Mouse (Mus musculus) liver, adult 2 months (tissue): ENCODE measurements around the gene Sox2. TPM values are rescaled to one million over a fixed set of nuclear protein-coding genes. Genes with fewer than 3 reads are reported as not detected.

Experiments used
- DNase-seq: peaks from one replicate; pipeline ENCODE4 v3.0.0-alpha.2; 2011; ENCODE audit warnings: low read depth, low spot score; ENCODE audit errors: extremely low read depth
- H3K27ac ChIP-seq: fragments of 200-500 bp; replicated peaks from 2 replicates; pipeline ENCODE4 v1.5.1; 2012; ENCODE audit warnings: low read depth, mild to moderate bottlenecking, control low read depth, inconsistent platforms, low read length; ENCODE audit not compliant: insufficient read depth
- H3K27me3 ChIP-seq: fragments of 200-500 bp; 2 replicates; pipeline ENCODE4 v1.6.1; 2012; ENCODE audit warnings: mild to moderate bottlenecking, moderate library complexity, low read length, inconsistent platforms; ENCODE audit not compliant: control insufficient read depth, insufficient read depth
- H3K36me3 ChIP-seq: fragments of 200-500 bp; 2 replicates; pipeline ENCODE4 v1.6.1; 2012; ENCODE audit warnings: low read length, inconsistent platforms; ENCODE audit not compliant: control insufficient read depth, insufficient read depth
- H3K4me1 ChIP-seq: fragments of 200-500 bp; 2 replicates; pipeline ENCODE4 v1.6.1; 2011; ENCODE audit warnings: low read length; ENCODE audit not compliant: control insufficient read depth, insufficient read depth
- H3K4me3 ChIP-seq: fragments of 200-500 bp; 2 replicates; pipeline ENCODE4 v1.5.1; 2011; ENCODE audit warnings: low read depth, mild to moderate bottlenecking, control low read depth, low read length, moderate library complexity; ENCODE audit not compliant: insufficient read depth
- H3K79me2 ChIP-seq: fragments of 200-500 bp; 2 replicates; pipeline ENCODE4 v1.6.1; 2012; ENCODE audit warnings: inconsistent platforms, mild to moderate bottlenecking, low read length, moderate library complexity; ENCODE audit not compliant: control insufficient read depth, insufficient read depth
- H3K9ac ChIP-seq: fragments of 200-500 bp; 2 replicates; pipeline ENCODE4 v1.6.1; 2012; ENCODE audit warnings: low read depth, mild to moderate bottlenecking, control low read depth, inconsistent platforms, low read length
- CTCF ChIP-seq: fragments of 200-500 bp; IDR thresholded peaks from 2 replicates; pipeline ENCODE4 v1.5.1; 2011; ENCODE audit warnings: low read depth, low read length, control low read depth
- POLR2A ChIP-seq: fragments of 200-500 bp; IDR thresholded peaks from 2 replicates; pipeline ENCODE4 v1.6.1; 2011; ENCODE audit warnings: low read length, control low read depth; ENCODE audit not compliant: insufficient read depth; ENCODE audit errors: extremely low read depth
- WGBS: fragments of 180-500 bp; shearing (Covaris S2); methylation state at CpG from one replicate; pipeline ENCODE4 v1.1.7; 2018; 5-methylcytosine and 5-hydroxymethylcytosine counted together
- polyA plus RNA-seq: library from polyadenylated mRNA; depleted of rRNA; stranded (reverse); fragments of >200 nt; gene quantifications from 2 replicates; pipeline ENCODE4 v1.2.3, GENCODE M21; 2012
- total RNA-seq: library from RNA; depleted of rRNA; stranded (reverse); fragments of >200 nt; gene quantifications from 2 replicates; pipeline ENCODE4 v1.2.3, GENCODE M21; 2014

The Sox2 gene
- total and polyA plus RNA-seq, 2 experiments: not detected

GRCm38 (mm10) chr3:34658966-34659535 lies 8.8 kb downstream of the Sox2 start:
- H3K9ac ChIP-seq: no peak overlapping the region
- WGBS: 44% methylated on average over 8 of the region's 8 CpGs
- no peaks in the 10 kb centered on the region for H3K79me2 ChIP-seq
- TF ChIP-seq CTCF: no peak
- H3K4me1 ChIP-seq: peaks cover 9% of the 10 kb centered on the region
- DNase-seq: no peak
- H3K36me3 ChIP-seq: no peaks in the 10 kb centered on the region
- H3K27ac ChIP-seq: no peak overlapping the region
- H3K4me3 ChIP-seq: no peak overlapping the region
- peaks cover 42% of the 10 kb centered on the region for H3K27me3 ChIP-seq

GRCm38 (mm10) chr3:34659861-34660260 lies 9.7 kb downstream of the Sox2 start:
- no peak overlapping the region for H3K27ac ChIP-seq
- no peak for DNase-seq
- no peak for TF ChIP-seq POLR2A
- peaks cover 11% of the 10 kb centered on the region for H3K4me1 ChIP-seq
- peaks cover 47% of the 10 kb centered on the region for H3K27me3 ChIP-seq
- H3K9ac ChIP-seq: no peak overlapping the region
- no peaks in the 10 kb centered on the region for H3K36me3 ChIP-seq
- H3K4me3 ChIP-seq: no peak overlapping the region
- WGBS: 6% methylated on average over 6 of the region's 6 CpGs
- H3K79me2 ChIP-seq: no peaks in the 10 kb centered on the region

DNA sequence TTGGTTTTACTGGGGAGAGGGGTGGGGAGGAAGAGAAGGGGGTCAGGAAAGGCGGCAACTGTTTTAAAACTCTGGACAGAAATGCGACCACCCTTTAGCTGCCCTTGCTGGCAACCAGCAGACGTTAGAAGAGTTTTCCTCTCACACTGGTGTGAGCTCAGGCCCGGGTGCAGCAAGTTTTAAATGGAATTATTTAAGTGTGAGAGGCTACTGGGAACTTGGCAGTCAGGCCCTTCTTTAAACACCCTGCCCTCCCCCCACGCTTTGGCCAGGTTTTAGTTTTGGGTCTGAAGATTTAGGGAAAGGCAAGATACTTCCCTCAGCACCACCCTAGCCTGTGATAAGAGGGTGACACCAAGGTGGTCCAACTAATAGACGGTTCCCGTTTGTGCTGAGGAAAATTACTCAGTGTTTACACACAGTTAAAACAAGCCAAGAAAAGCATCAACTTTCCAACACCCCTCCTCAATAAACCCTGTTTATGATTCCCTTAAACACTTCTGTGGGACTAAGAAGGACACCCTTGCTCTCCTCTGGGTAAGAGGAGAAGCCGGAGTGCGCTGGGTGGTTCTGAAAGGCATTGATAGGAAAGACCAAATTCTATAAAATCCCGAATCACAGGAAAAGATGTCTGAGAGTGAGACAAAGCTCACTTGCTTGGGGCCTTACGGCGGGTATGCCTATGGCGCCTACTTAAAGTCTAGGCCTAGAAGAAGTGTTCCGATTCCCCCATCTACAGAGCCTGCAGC lies 10.5 kb downstream of the Sox2 start:
- DNase-seq: no peak
- WGBS: 9% methylated on average over 14 of the region's 14 CpGs
- Histone ChIP-seq H3K27ac (no peak overlapping the region), H3K27me3 (peaks cover 47% of the 10 kb centered on the region), H3K9ac (no peak overlapping the region), H3K79me2 (no peaks in the 10 kb centered on the region), H3K4me3 (no peak overlapping the region), H3K36me3 (no peaks in the 10 kb centered on the region), H3K4me1 (peaks cover 11% of the 10 kb centered on the region)
- no peak for TF ChIP-seq POLR2A
- TF ChIP-seq CTCF: no peak

DNA sequence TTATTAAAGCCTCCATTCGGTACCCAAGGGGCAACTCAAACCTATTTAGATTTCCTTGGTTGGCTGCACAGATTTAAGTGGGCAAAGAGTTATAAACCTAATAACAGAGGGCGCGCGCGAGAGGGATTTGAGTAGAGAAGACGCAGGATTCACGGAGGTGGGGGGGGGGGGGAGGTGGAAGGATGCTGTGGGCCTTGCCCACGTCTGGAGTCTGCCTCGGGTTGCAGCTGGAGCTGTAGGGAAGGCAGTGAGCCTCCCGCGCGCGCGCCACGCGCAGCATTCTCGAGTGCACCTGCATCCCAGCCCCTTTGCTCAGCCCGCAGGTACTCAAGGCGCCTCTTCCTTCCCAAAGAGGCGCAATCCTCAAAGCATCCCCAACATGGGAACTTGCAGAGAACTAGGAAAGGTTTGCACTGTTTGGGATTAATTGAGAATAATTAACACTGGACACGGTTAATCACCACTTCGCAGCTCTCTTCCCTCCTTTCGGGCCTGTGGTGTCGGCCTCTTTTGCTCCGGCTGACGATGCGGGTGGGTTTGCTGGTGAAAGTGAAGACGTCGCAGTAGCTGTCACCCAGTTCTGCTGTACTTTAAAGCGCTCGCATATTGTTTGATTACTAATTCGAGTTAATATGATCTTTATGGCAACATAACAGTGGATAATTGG lies 11.3 kb downstream of the Sox2 start:
- no peak overlapping the region for H3K9ac ChIP-seq
- peaks cover 48% of the 10 kb centered on the region for H3K27me3 ChIP-seq
- peaks cover 11% of the 10 kb centered on the region for H3K4me1 ChIP-seq
- H3K27ac ChIP-seq: no peak overlapping the region
- no peaks in the 10 kb centered on the region for H3K79me2 ChIP-seq
- DNase-seq: no peak
- no peak for TF ChIP-seq POLR2A
- no peak for TF ChIP-seq CTCF
- H3K4me3 ChIP-seq: no peak overlapping the region
- WGBS: 2% methylated on average over 32 of the region's 32 CpGs
- H3K36me3 ChIP-seq: no peaks in the 10 kb centered on the region

GRCm38 (mm10) chr3:34662008-34662711 lies 12.0 kb downstream of the Sox2 start:
- 3% methylated on average over 15 of the region's 15 CpGs for WGBS
- H3K4me1 ChIP-seq: peaks cover 11% of the 10 kb centered on the region
- DNase-seq: no peak
- no peak overlapping the region for H3K27ac ChIP-seq
- H3K4me3 ChIP-seq: no peak overlapping the region
- no peak for TF ChIP-seq CTCF
- no peak for TF ChIP-seq POLR2A
- no peak overlapping the region for H3K9ac ChIP-seq
- no peaks in the 10 kb centered on the region for H3K79me2 ChIP-seq
- peaks cover 49% of the 10 kb centered on the region for H3K27me3 ChIP-seq
- no peaks in the 10 kb centered on the region for H3K36me3 ChIP-seq
